Mouse (Mus musculus) brain, embryonic 14.5 days (tissue): ENCODE results near the gene Cdca3.

ENCODE experiments used
- CTCF ChIP-seq: fragments of 200-500 bp; IDR thresholded peaks from 2 replicates; pipeline ENCODE4 v1.5.1; 2012; ENCODE audit warnings: inconsistent platforms, mild to moderate bottlenecking, moderate library complexity, borderline replicate concordance; ENCODE audit not compliant: insufficient read depth, insufficient read length; ENCODE audit errors: extremely low read depth
- POLR2A ChIP-seq: fragments of 200-500 bp; IDR thresholded peaks from 2 replicates; pipeline ENCODE4 v1.6.1; 2012; ENCODE audit warnings: mild to moderate bottlenecking, inconsistent platforms, borderline replicate concordance; ENCODE audit not compliant: poor library complexity, insufficient read depth, insufficient read length, severe bottlenecking; ENCODE audit errors: extremely low read depth

GRCm38 (mm10) chr6:124817971-124818370 lies 11.4 kb upstream of the Cdca3 start:
- TF ChIP-seq POLR2A (no peak), CTCF (no peak)
